Mouse (Mus musculus) CH12.LX (cell line): ENCODE data around the gene Gm20388. TPM values are rescaled to one million over a fixed set of nuclear protein-coding genes. Genes with fewer than 3 reads are reported as not detected.

Experiments
- DNase-seq: peaks from one replicate; pipeline ENCODE4 v3.0.0-alpha.2; 2013; ENCODE audit errors: extremely low read depth
- H3K27ac ChIP-seq: 2 replicates; pipeline ENCODE4 v1.5.1; 2012; ENCODE audit warnings: low read depth, mild to moderate bottlenecking, control low read depth, moderate library complexity; ENCODE audit not compliant: insufficient read depth
- H3K27me3 ChIP-seq: replicated peaks from 2 replicates; pipeline ENCODE3; 2012; ENCODE audit warnings: inconsistent platforms
- H3K36me3 ChIP-seq, 2 experiments: replicated peaks in 1 of 2; 2 replicates each; pipeline versions ENCODE3 to v1.6.1; 2012; ENCODE audit warnings: inconsistent platforms in 1 of 2, low read length in 1 of 2, mild to moderate bottlenecking in 1 of 2, mixed read lengths in 1 of 2, moderate library complexity in 1 of 2; ENCODE audit not compliant: control insufficient read depth in 1 of 2, insufficient read depth in 1 of 2
- H3K4me1 ChIP-seq, 2 experiments: 2 replicates each; pipeline ENCODE4 v1.6.1; 2012; ENCODE audit warnings: inconsistent platforms in 1 of 2, moderate library complexity in 1 of 2; ENCODE audit not compliant: insufficient read depth in 2 of 2, control insufficient read depth in 1 of 2
- H3K4me2 ChIP-seq: 2 replicates; pipeline ENCODE4 v1.6.1; 2012; ENCODE audit warnings: low read depth, mild to moderate bottlenecking, control low read depth; ENCODE audit not compliant: poor library complexity, insufficient read depth, severe bottlenecking
- H3K4me3 ChIP-seq, 3 experiments: fragments of 150-350 bp in 1 of 3; sonication (generic) in 1 of 3; replicated peaks in 1 of 3; 2 replicates each; pipeline versions ENCODE3 to v1.5.1; 2011 to 2012; ENCODE audit warnings: low read depth in 2 of 3, low read length in 2 of 3, mild to moderate bottlenecking in 2 of 3, moderate library complexity in 2 of 3, control low read depth in 1 of 3, improper control_type of control experiment in 1 of 3, inconsistent platforms in 1 of 3, mixed read lengths in 1 of 3; ENCODE audit not compliant: poor library complexity in 1 of 3
- H3K79me2 ChIP-seq: replicated peaks from 2 replicates; pipeline ENCODE4 v1.6.1; 2012; ENCODE audit warnings: mild to moderate bottlenecking, moderate library complexity; ENCODE audit not compliant: control insufficient read depth, poor library complexity, insufficient read depth, severe bottlenecking; ENCODE audit errors: extremely low read depth
- H3K9ac ChIP-seq: 2 replicates; pipeline ENCODE4 v1.6.1; 2012; ENCODE audit warnings: low read depth, mild to moderate bottlenecking, control low read depth, moderate library complexity; ENCODE audit not compliant: insufficient read depth
- H3K9me3 ChIP-seq: replicated peaks from 2 replicates; pipeline ENCODE3; 2012; ENCODE audit warnings: low read length, inconsistent platforms, mixed read lengths
- BHLHE40 ChIP-seq: IDR thresholded peaks from 2 replicates; pipeline ENCODE4 v1.6.1; 2011; ENCODE audit warnings: mild to moderate bottlenecking, low read depth, low read length, improper control_type of control experiment
- CHD1 ChIP-seq: IDR thresholded peaks from 2 replicates; pipeline ENCODE4 v1.6.1; 2012; ENCODE audit warnings: low read depth, low read length, improper control_type of control experiment, inconsistent platforms
- CHD2 ChIP-seq: IDR thresholded peaks from 2 replicates; pipeline ENCODE4 v1.6.1; 2011; ENCODE audit warnings: low read length, improper control_type of control experiment
- CTCF ChIP-seq, 2 experiments: IDR thresholded peaks in 1 of 2; conservative IDR thresholded peaks in 1 of 2; 2 replicates each; pipeline ENCODE4 v1.5.1; 2011 to 2012; ENCODE audit warnings: low read depth in 2 of 2, low read length in 2 of 2, improper control_type of control experiment in 1 of 2, inconsistent platforms in 1 of 2, mild to moderate bottlenecking in 1 of 2, moderate library complexity in 1 of 2
- E2F4 ChIP-seq: IDR thresholded peaks from 2 replicates; pipeline ENCODE4 v1.6.1; 2011; ENCODE audit warnings: low read depth, low read length, improper control_type of control experiment; ENCODE audit not compliant: insufficient replicate concordance
- ELF1 ChIP-seq: IDR thresholded peaks from 2 replicates; pipeline ENCODE4 v1.6.1; 2014; ENCODE audit warnings: low read depth, mild to moderate bottlenecking, inconsistent platforms, low read length, improper control_type of control experiment
- EP300 ChIP-seq: IDR thresholded peaks from 2 replicates; pipeline ENCODE4 v1.6.1; 2011; ENCODE audit warnings: low read length, improper control_type of control experiment
- ETS1 ChIP-seq: conservative IDR thresholded peaks from 2 replicates; pipeline ENCODE4 v1.6.1; 2012; ENCODE audit warnings: low read depth, mild to moderate bottlenecking, inconsistent platforms, low read length, improper control_type of control experiment, moderate library complexity
- HCFC1 ChIP-seq: IDR thresholded peaks from 2 replicates; pipeline ENCODE4 v1.6.1; 2012; ENCODE audit warnings: low read depth, mild to moderate bottlenecking, inconsistent platforms, low read length, improper control_type of control experiment
- IRF4 ChIP-seq: IDR thresholded peaks from 2 replicates; pipeline ENCODE4 v1.6.1; 2014; ENCODE audit warnings: low read depth, mild to moderate bottlenecking, inconsistent platforms, low read length, improper control_type of control experiment
- JUND ChIP-seq: conservative IDR thresholded peaks from 2 replicates; pipeline ENCODE4 v1.6.1; 2011; ENCODE audit warnings: low read depth, low read length, improper control_type of control experiment
- KAT2A ChIP-seq: IDR thresholded peaks from 2 replicates; pipeline ENCODE4 v1.6.1; 2012; ENCODE audit warnings: low read length, improper control_type of control experiment, inconsistent platforms; ENCODE audit not compliant: insufficient replicate concordance
- MAX ChIP-seq: IDR thresholded peaks from 2 replicates; pipeline ENCODE4 v1.6.1; 2011; ENCODE audit warnings: low read length, improper control_type of control experiment
- MEF2A ChIP-seq: IDR thresholded peaks from 2 replicates; pipeline ENCODE4 v1.6.1; 2014; ENCODE audit warnings: low read depth, mild to moderate bottlenecking, inconsistent platforms, low read length, improper control_type of control experiment, borderline replicate concordance
- MXI1 ChIP-seq: IDR thresholded peaks from 2 replicates; pipeline ENCODE4 v1.6.1; 2011; ENCODE audit warnings: mild to moderate bottlenecking, low read depth, low read length, improper control_type of control experiment
- MYC ChIP-seq: IDR thresholded peaks from 2 replicates; pipeline ENCODE4 v1.6.1; 2011; ENCODE audit warnings: low read depth, mild to moderate bottlenecking, improper control_type of control experiment, low read length
- NRF1 ChIP-seq: IDR thresholded peaks from 2 replicates; pipeline ENCODE4 v1.6.1; 2014; ENCODE audit warnings: low read depth, mild to moderate bottlenecking, inconsistent platforms, low read length, improper control_type of control experiment, moderate library complexity
- PAX5 ChIP-seq: IDR thresholded peaks from 2 replicates; pipeline ENCODE4 v1.6.1; 2012; ENCODE audit warnings: low read length, inconsistent platforms, mixed read lengths
- RCOR1 ChIP-seq: conservative IDR thresholded peaks from 2 replicates; pipeline ENCODE4 v1.6.1; 2012; ENCODE audit warnings: low read depth, mild to moderate bottlenecking, inconsistent platforms, low read length, improper control_type of control experiment
- SIN3A ChIP-seq: IDR thresholded peaks from 2 replicates; pipeline ENCODE4 v1.6.1; 2012; ENCODE audit warnings: low read length, improper control_type of control experiment, inconsistent platforms
- SMC3 ChIP-seq: IDR thresholded peaks from 2 replicates; pipeline ENCODE4 v1.6.1; 2011; ENCODE audit warnings: low read depth, low read length, improper control_type of control experiment
- TBP ChIP-seq: conservative IDR thresholded peaks from 2 replicates; pipeline ENCODE4 v1.6.1; 2011; ENCODE audit warnings: low read depth, low read length, improper control_type of control experiment
- TCF12 ChIP-seq: IDR thresholded peaks from 2 replicates; pipeline ENCODE4 v1.6.1; 2014; ENCODE audit warnings: low read depth, mild to moderate bottlenecking, inconsistent platforms, low read length, improper control_type of control experiment
- USF1 ChIP-seq: IDR thresholded peaks from 2 replicates; pipeline ENCODE4 v1.6.1; 2014; ENCODE audit warnings: low read depth, mild to moderate bottlenecking, inconsistent platforms, low read length, improper control_type of control experiment
- ZMIZ1 ChIP-seq: IDR thresholded peaks from 2 replicates; pipeline ENCODE4 v1.6.1; 2012; ENCODE audit warnings: low read depth, mild to moderate bottlenecking, inconsistent platforms, low read length, improper control_type of control experiment
- ZNF384 ChIP-seq: IDR thresholded peaks from 2 replicates; pipeline ENCODE4 v1.6.1; 2012; ENCODE audit warnings: low read depth, low read length, improper control_type of control experiment, inconsistent platforms
- dilution Hi-C: fragments of 300-500 bp; cut with MboI; formaldehyde crosslinking; loops from 2 replicates; pipeline ENCODE4 v1.14.3; 2020; ENCODE audit warnings: low sequenced_read_pairs; ENCODE audit not compliant: extremely low pct_unique_long_range_greater_than_20kb, extremely low pct_ligation_motif_present
- in situ Hi-C: fragments of 300-500 bp; cut with MboI; formaldehyde crosslinking; loops from 3 replicates; pipeline ENCODE4 v1.14.3; 2019; ENCODE audit warnings: low sequenced_read_pairs, low pct_ligation_motif_present, low pct_unique_long_range_greater_than_20kb, mixed read lengths
- polyA plus RNA-seq: library from polyadenylated mRNA; unstranded; fragments of >175 nt; gene quantifications from 2 replicates; pipeline ENCODE4 v1.2.1, GENCODE M21; 2012; ENCODE audit warnings: low read depth; ENCODE audit not compliant: insufficient read length
- total RNA-seq, 2 experiments: library from RNA; depleted of rRNA; stranded (reverse); fragments of 300-350 nt in 1 of 2; fragments of >200 nt in 1 of 2; gene quantifications; 2 replicates each; pipeline ENCODE4 v1.2.3; 2012 to 2014

The Gm20388 gene
- total and polyA plus RNA-seq, 3 experiments: 14.8 to 26.3 (median 22.2) TPM

DNA sequence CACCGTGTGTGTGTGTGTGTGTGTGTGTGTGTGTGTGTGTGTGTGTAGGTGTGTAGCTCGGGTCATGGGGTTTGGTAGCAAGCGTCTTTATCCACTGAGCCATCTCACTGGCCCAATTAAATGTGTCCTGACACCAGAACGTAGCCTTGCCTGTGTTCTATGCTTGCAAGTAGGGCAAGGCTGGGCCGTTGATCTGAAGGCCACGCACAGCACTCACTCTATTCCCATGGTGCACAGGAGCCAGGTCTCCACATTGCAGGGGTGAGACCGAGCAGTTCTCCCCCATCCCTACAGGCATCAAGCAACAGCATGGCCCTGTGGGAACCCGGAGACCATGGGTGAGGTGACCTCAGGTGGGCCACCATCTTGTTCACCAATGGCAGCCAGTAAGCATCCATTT, 511.6 kb downstream of the Gm20388 start:
- H3K9me3 ChIP-seq: no peaks in the 10 kb centered on the region
- peaks cover 19% of the 10 kb centered on the region for H3K27me3 ChIP-seq
- DNase-seq: no peak
- H3K36me3 ChIP-seq: no peaks in the 10 kb centered on the region
- H3K4me2 ChIP-seq: no peak overlapping the region
- TF ChIP-seq CHD2: no peak
- TF ChIP-seq JUND: no peak
- no peak for TF ChIP-seq MEF2A
- no peak for TF ChIP-seq E2F4
- TF ChIP-seq HCFC1: no peak
- TF ChIP-seq TBP: no peak
- no peak for TF ChIP-seq SMC3
- TF ChIP-seq BHLHE40: no peak
- no peak for TF ChIP-seq EP300
- peaks cover 0 to 9% of the 10 kb centered on the region in 2 experiments; a peak in 2 of 4 replicates for H3K4me1 ChIP-seq
- H3K27ac ChIP-seq: no peak overlapping the region
- in situ Hi-C loops: no loop called here
- no peak overlapping the region for H3K9ac ChIP-seq
- no peaks in the 10 kb centered on the region for H3K79me2 ChIP-seq
- dilution Hi-C loops: no loop called here
- H3K4me3 ChIP-seq: no peak overlapping the region

GRCm38 (mm10) chr8:120423576-120423975, 512.9 kb downstream of the Gm20388 start:
- H3K79me2 ChIP-seq: no peaks in the 10 kb centered on the region
- TF ChIP-seq ETS1: no peak
- TF ChIP-seq ZMIZ1: no peak
- TF ChIP-seq MYC: no peak
- TF ChIP-seq SIN3A: no peak
- no peak for TF ChIP-seq CHD1
- TF ChIP-seq SMC3: no peak
- TF ChIP-seq CHD2: no peak
- no peak for TF ChIP-seq MAX
- no peak for TF ChIP-seq CTCF (conservative IDR thresholded peaks at IDR 0.05 in 1 of 2, IDR thresholded peaks at IDR 0.05 in 1 of 2; ENCODE audit: low read depth in 2 of 2, low read length in 2 of 2)
- no peak for TF ChIP-seq IRF4
- no peak for TF ChIP-seq KAT2A
- no peak for TF ChIP-seq PAX5
- TF ChIP-seq ELF1: no peak
- no peak for TF ChIP-seq TCF12
- TF ChIP-seq RCOR1: no peak
- no peak for TF ChIP-seq USF1
- no peak for TF ChIP-seq NRF1
- TF ChIP-seq ZNF384: no peak
- TF ChIP-seq BHLHE40: no peak
- no peak for TF ChIP-seq MXI1
- dilution Hi-C loops: no loop called here
- H3K36me3 ChIP-seq: no peaks in the 10 kb centered on the region
- no peaks in the 10 kb centered on the region for H3K9me3 ChIP-seq
- H3K4me3 ChIP-seq: no peak overlapping the region
- no peak for DNase-seq
- H3K27me3 ChIP-seq: peaks cover 17% of the 10 kb centered on the region
- H3K4me2 ChIP-seq: no peak overlapping the region
- H3K4me1 ChIP-seq: peaks cover 0 to 3% of the 10 kb centered on the region in 2 experiments; a peak in 2 of 4 replicates
- H3K9ac ChIP-seq: no peak overlapping the region
- in situ Hi-C loops: no loop called here
- H3K27ac ChIP-seq: no peak overlapping the region
